Mouse (Mus musculus): ENCODE measurements around the gene Il12rb1.

The Il12rb1 gene

GRCm38 (mm10) chr8:70773833-70774232 is 34.4 kb upstream of the Il12rb1 start:
- 24% methylated on average over 9 of the region's 9 CpGs for WGBS

DNA sequence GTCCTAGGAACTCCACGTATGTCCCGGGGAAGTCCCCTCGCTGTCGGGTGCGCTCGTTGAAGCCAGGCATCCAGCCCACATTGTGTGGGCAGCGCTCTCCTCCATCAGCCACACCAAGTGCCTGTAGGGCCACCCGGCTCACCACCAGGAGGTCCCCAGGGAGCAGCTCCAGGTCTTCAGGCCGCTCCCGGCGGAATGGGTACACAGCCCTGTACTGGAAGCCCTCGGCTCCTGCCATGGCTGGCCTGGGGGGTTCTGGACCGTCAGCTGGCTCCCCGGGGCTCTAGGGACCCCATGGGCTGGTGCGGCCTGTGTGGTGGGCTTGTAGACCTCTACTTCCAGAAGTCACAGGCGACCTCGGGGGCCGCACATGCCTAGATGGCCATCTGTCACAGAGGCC is 33.5 kb upstream of the Il12rb1 start:
- 84% methylated on average over 18 of the region's 18 CpGs for WGBS

DNA sequence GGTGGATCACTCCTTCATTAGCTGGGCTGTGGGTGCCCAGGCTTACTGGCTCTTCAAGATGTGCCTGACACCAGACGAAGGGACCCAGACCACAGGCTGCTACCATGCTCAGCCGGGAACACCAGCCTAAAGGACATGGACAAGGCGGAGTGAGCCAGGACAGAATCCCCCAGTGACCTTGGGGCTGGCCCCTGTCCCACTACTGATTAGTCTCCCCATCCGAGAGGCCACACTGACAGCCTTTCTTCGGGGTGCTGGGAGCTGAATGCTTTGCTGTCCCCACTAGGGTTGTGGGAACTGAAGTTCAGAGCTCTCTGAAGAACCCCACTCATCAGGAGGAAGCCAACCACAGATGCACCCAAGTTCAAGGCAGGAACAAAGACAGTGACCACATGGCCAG is 33.0 kb upstream of the Il12rb1 start:
- 62% methylated on average over 5 of the region's 5 CpGs for WGBS

GRCm38 (mm10) chr8:70775851-70776495 is 32.3 kb upstream of the Il12rb1 start:
- WGBS: under 1% methylated on average over 34 of the region's 34 CpGs

- under 1% methylated on average over 94 of the region's 94 CpGs for WGBS
Measured at GRCm38 (mm10) chr8:70776496-70777444, 31.5 kb upstream of the Il12rb1 start, which contains the start of gene Pik3r2. Gene Pik3r2, minus strand, starts transcription at chr8:70776713.

DNA sequence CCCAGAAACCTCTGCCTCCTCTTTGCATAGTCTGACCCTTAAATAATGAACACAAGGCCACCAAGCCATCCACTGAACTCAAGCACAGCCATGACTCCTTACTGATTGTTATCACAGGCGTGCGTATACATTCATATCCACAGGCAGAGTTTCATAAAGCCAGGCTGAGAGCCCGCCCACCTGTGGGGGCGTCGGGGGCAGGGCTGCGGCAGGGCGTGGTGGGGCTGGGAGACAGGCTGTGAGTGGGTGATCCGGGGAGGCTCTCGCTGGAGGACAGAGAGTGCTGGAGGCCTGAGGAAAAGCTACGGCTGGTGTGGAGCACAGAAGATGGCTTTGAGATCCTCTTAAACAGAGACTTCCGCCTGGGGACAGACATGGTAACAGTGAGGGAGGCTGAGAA is 28.2 kb upstream of the Il12rb1 start:
- 60% methylated on average over 11 of the region's 11 CpGs for WGBS

DNA sequence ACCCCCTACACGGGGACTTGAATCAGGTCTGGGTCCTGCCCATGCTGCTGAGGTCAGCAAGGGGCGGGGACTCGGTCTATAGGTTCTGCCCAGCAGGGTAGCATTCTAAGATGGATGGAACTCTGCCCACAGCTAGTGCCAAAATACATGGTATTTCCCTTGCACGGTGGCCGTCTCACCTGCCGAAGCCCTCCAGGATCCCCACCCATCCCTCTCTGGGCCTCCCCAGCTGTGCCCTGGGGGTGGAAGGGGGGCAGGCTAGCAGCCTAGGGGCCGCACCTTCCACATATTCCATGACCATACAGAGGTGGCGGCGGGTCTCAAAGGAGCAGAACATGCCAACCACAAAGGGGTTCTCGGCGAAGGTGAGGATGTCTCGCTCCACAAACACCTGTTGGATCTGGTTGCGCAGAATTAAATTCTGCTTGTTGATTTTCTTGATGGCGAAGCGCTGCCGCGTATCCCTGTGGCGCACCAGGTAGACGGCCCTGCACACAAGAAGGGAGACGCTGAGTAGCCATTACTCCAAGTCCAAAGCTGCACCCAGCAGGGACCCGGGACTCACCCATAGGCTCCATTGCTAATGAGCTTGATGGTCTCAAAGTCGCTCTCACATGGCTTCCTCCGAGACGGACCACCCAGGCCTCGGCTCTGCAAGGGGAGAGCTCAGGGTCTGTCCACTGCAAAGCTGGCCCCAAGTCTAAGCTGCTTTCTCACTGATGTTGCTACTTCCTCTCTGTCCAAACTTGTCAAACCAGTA is 21.8 kb upstream of the Il12rb1 start:
- 89% methylated on average over 25 of the region's 25 CpGs for WGBS

- whole genome bisulfite sequencing: 92% methylated on average over 3 of the region's 3 CpGs
Measured at GRCm38 (mm10) chr8:70787051-70787445, 21.2 kb upstream of the Il12rb1 start.

GRCm38 (mm10) chr8:70787941-70788667 is 20.1 kb upstream of the Il12rb1 start:
- 41% methylated on average over 30 of the region's 30 CpGs for WGBS

DNA sequence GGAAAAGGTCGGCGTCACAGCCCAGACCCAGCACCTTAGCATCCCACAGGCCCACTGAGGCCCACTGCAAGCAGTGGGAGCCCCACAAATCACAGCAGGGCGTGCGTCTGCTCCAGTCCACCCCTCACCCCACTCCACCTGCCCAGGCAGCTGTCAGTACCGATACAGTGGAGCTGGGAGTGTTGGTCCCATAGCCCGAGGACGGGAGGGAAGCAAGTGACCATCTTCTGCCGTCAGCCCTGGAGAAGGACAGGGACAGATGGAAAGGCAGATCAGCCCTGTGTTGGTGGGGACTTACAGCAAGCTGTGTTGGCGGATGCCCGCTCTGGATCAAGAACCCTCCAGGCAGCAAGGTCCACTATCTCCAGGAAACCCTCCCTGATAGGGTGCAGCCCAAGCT is 19.2 kb upstream of the Il12rb1 start:
- 65% methylated on average over 10 of the region's 10 CpGs for WGBS

DNA sequence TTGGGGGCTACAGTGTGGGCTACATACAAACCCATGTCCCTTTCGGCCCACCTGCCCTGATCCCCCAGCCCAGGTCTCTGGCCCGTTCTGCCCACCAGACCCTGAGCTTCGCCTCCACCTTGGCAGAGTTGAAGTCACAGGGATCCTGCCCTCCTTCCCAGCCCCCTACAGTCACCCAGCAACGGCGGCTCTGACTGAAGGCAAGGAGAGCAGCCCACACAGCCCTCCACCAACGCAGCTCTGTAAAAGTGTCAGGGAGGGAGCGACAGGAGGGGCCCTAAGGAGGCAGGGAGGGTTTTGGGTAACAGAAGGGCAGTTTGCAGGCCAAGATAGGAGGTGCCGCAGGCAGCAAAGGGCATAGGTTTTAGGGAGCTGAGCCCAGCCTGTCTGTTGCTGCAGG is 17.4 kb upstream of the Il12rb1 start:
- WGBS: 50% methylated on average over 8 of the region's 8 CpGs

- WGBS: 39% methylated on average over 7 of the region's 7 CpGs
Measured at GRCm38 (mm10) chr8:70791294-70791701, 17.0 kb upstream of the Il12rb1 start.

DNA sequence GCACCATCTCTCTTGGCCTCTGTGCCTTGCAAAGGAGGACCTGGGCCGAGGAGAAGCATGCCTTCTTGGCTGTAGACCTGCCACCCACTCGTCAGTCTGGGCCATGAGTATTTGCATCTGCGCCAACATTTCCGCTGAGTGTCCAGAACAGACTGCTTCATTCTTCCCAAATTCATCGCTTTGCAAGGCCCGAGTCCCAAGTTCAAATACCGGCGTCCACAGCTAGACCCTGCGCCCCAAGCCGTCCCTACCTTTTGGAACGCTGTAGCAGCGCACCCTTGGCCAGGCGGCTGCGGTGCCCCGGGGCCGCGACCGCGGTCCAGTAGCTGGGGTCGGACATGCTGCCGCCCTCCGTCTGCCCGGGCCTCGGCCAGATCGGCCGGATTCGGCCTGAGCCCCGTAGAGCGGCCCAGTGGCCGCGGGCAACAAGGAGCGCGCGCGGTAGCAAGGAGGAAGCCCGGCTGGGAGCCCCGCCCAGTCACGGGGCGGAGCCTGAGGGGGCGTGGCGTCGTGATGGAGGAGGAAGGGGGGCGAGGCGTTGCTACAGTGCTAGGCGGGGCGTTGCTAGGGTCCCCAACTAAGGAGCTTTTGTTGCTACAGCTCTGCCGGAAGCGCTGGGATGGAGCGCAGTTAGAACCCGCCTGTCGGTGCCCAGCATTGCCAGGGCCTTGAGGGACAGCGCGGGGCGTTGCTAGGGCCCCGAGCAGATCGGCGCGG is 16.1 kb upstream of the Il12rb1 start:
- 3% methylated on average over 58 of the region's 58 CpGs for WGBS

- WGBS: under 1% methylated on average over 20 of the region's 20 CpGs
Measured at GRCm38 (mm10) chr8:70792700-70793099, 15.5 kb upstream of the Il12rb1 start.

GRCm38 (mm10) chr8:70794215-70794614 is 14.0 kb upstream of the Il12rb1 start:
- 77% methylated on average over 2 of the region's 2 CpGs for WGBS

GRCm38 (mm10) chr8:70795370-70795769 is 12.9 kb upstream of the Il12rb1 start:
- 83% methylated on average over 2 of the region's 2 CpGs for WGBS

- WGBS: 4% methylated on average over 54 of the region's 54 CpGs
Measured at GRCm38 (mm10) chr8:70796403-70797080, 11.7 kb upstream of the Il12rb1 start.

DNA sequence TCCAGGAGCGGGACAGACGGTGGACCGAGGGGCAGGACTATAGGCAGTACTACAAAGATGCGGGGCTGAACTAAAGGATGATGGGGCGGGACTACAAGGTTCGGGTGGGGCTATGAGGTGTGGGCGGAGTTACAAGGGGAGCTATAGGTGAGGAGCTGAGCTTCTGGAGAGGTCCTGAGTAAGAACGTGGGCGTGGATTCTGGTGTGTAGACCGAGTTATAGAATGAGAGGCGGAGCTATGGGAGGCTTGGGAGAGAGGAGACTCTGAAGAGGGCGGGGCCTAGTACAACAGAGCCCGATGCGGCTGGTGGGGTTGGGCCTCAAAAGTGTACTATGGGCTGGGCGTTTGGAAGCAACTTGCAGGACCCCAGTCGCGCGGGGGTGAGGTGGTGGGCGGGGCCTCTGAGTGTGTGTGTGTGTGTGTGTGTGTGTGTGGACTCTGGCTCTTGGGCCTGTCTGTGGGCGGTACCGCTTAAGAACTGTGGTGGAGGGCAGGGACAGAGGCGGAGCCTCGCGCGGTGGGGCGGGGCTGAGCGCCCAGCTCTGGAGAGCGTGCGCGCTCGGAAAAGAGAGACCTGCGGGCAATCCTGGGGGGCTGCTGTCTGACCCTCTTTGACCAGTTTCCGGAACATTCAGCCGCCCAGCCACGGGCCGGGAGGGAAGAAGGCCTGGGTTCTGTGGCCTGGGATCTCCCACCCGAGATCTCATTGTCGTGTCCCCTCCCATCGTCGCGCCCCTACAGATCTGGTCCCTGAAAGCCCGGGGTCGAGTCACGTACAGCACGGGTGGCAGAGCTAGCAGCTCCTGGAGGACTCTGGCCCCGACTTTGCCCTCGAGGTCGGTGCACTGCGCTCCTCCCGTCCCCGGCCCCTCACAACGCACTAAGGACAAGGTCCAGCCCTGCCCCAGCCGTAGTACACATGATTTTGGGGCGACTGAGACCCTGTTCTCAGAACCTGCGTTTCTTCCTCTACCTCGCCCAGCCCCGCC is 10.9 kb upstream of the Il12rb1 start:
- WGBS: under 1% methylated on average over 53 of the region's 57 CpGs

GRCm38 (mm10) chr8:70798281-70798680 is 10.0 kb upstream of the Il12rb1 start:
- 10% methylated on average over 15 of the region's 15 CpGs for WGBS

Measured in cerebral cortex, adult 2 months (tissue).